Mouse (Mus musculus): ENCODE data around the gene Mrpl17. TPM values are rescaled to one million over a fixed set of nuclear protein-coding genes. Genes with fewer than 3 reads are reported as not detected.

The Mrpl17 gene
- total and polyA plus RNA-seq, 3 experiments = 93.1 to 139 (median 133) TPM

- WGBS = 33% methylated on average over 6 of the region's 6 CpGs
- peaks cover 18% of the 10 kb centered on the region for H3K36me3 ChIP-seq (ENCODE audit: control insufficient read depth, insufficient read depth, low read length)
These were observed 43.2 kb downstream of the Mrpl17 start for GRCm38 (mm10) chr7:105767729-105768165.

DNA sequence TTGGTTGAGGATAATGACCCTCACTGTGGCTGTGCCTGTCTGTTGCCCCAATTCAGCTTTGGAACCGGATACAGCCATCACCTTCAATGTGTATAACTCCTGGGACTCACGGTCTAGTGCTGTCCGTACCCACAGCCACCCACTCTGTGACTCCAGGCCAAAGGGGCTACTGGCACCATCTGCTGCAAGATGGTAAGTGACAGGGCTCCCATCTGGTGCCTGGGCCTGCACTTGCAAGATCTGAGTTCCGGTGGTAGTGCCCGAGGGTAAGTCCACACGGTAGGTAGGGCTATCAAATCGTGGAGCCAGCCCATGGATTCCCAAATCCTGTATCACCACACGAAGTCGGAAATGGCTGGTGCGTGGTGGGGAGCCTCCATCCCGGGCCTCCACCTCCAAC, 46.6 kb downstream of the Mrpl17 start:
- 92% methylated on average over 11 of the region's 11 CpGs for WGBS

More at GRCm38 (mm10) chr7:105767729-105768165, 43.2 kb downstream of the Mrpl17 start:
- H3K4me3 ChIP-seq = no peak overlapping the region
- intact Hi-C loops (cut with DNase I) = loop anchor here (5.0 kb wide), 1 partner anchor 35 kb away; no protein-coding TSS in a partner anchor
- TF ChIP-seq POLR2A (IDR thresholded peaks at IDR 0.05; ENCODE audit: insufficient read depth, low read depth, low read length) (no peak), EP300 (IDR thresholded peaks at IDR 0.05; ENCODE audit: insufficient read depth, low read depth, low read length) (0 out of 2 replicates have a peak, but pooled peaks have one; percentile 26)
- no peaks in the 10 kb centered on the region for H3K27me3 ChIP-seq (ENCODE audit: control insufficient read depth, insufficient read depth, low read length)
- peak overlapping the region; percentile 36 for H3K27ac ChIP-seq
- DNase-seq = peak in 1 of 2 experiments; percentile 39
- H3K9ac ChIP-seq (ENCODE audit: low read depth, low read length) = 0 out of 2 replicates have a peak overlapping the region, but pooled peaks have one; percentile 1
- H3K4me1 ChIP-seq (ENCODE audit: control insufficient read depth, insufficient read depth, low read length) = peaks cover 10% of the 10 kb centered on the region
- H3K79me2 ChIP-seq (replicated peaks; ENCODE audit: control insufficient read depth, insufficient read depth, low read length) = no peaks in the 10 kb centered on the region

GRCm38 (mm10) chr7:105762517-105763270, 48.2 kb downstream of the Mrpl17 start:
- TF ChIP-seq POLR2A (IDR thresholded peaks at IDR 0.05; ENCODE audit: insufficient read depth, low read depth, low read length) (no peak), EP300 (IDR thresholded peaks at IDR 0.05; ENCODE audit: insufficient read depth, low read depth, low read length) (no peak), CTCF (IDR thresholded peaks at IDR 0.05) (no peak)
- H3K36me3 ChIP-seq (ENCODE audit: control insufficient read depth, insufficient read depth, low read length) = peaks cover 2% of the 10 kb centered on the region
- no peak overlapping the region for H3K9ac ChIP-seq (ENCODE audit: low read depth, low read length)

More for the DNA sequence above, 46.6 kb downstream of the Mrpl17 start:
- Histone ChIP-seq H3K4me3 (no peak overlapping the region), H3K9ac (ENCODE audit: low read depth, low read length) (no peak overlapping the region), H3K27ac (no peak overlapping the region), H3K27me3 (ENCODE audit: control insufficient read depth, insufficient read depth, low read length) (no peaks in the 10 kb centered on the region), H3K4me1 (ENCODE audit: control insufficient read depth, insufficient read depth, low read length) (peaks cover 8% of the 10 kb centered on the region), H3K36me3 (ENCODE audit: control insufficient read depth, insufficient read depth, low read length) (peaks cover 8% of the 10 kb centered on the region), H3K79me2 (replicated peaks; ENCODE audit: control insufficient read depth, insufficient read depth, low read length) (no peaks in the 10 kb centered on the region)
- TF ChIP-seq EP300 (IDR thresholded peaks at IDR 0.05; ENCODE audit: insufficient read depth, low read depth, low read length) (no peak), CTCF (IDR thresholded peaks at IDR 0.05) (no peak)
- DNase-seq = no peak
- intact Hi-C loops (cut with DNase I) = no loop called here

DNA sequence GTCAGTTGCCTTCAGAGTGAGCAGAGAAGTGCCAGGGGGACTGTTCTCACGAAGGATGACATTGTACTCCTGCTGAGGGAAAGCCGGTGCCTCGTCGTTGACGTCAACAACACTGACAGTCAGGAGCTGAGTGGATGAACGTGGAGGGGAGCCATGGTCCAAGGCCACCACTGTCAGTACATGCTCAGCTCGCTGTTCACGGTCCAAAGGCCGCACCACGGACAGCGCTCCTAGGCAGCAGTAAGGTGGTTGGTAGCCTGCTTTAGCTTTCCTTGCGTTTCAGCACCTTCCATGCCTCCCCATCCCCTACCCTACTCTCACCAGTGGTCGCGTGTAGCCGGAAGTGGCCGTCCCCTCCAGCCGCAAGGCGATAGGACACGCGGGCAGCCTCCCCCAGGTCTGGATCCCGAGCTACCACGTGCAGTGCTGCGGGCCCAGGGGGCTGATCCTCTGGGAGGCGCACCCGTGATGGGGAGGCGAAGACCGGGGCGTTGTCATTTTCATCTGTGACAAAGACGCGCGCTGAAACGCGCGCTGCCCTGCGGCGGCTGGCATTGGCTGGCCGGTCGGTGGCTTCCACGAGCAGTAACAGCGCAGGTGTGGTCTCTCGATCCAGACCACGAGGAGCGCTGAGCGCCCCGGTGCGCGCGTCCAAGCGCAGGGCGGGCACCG, 49.0 kb downstream of the Mrpl17 start:
- H3K9ac ChIP-seq (ENCODE audit: low read depth, low read length) = no peak overlapping the region
- WGBS = 49% methylated on average over 51 of the region's 51 CpGs
- H3K36me3 ChIP-seq (ENCODE audit: control insufficient read depth, insufficient read depth, low read length) = no peaks in the 10 kb centered on the region; the same call in 1 of the 2 replicates

More at GRCm38 (mm10) chr7:105762517-105763270, 48.2 kb downstream of the Mrpl17 start:
- no peak for DNase-seq
- 60% methylated on average over 55 of the region's 55 CpGs for WGBS
- Histone ChIP-seq H3K4me3 (no peak overlapping the region), H3K4me1 (ENCODE audit: control insufficient read depth, insufficient read depth, low read length) (peaks cover 4% of the 10 kb centered on the region), H3K79me2 (replicated peaks; ENCODE audit: control insufficient read depth, insufficient read depth, low read length) (no peaks in the 10 kb centered on the region), H3K27ac (no peak overlapping the region), H3K27me3 (ENCODE audit: control insufficient read depth, insufficient read depth, low read length) (no peaks in the 10 kb centered on the region)
- intact Hi-C loops (cut with DNase I) = no loop called here

DNA sequence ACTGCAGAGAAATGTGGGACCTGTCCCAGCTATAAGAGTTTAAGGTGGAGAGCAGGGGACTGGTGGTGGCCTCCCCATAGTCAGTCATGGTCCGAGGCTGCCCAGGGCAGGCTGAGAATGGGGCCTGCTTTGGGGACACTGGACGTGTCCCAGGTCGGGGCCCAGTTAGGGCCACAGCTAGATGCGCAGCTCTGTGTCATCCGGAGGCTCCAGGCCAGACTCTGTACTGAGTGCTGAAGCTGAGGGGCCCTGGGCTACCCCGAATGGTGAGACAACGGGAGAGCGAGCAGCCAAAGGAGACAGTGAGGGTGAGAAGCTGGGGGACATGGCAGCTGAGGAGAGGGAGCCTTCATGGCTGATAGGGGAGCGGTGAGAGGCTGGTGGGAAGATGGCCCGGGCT, 57.6 kb downstream of the Mrpl17 start:
- 91% methylated on average over 10 of the region's 10 CpGs for WGBS

More for the DNA sequence above, 49.0 kb downstream of the Mrpl17 start:
- intact Hi-C loops (cut with DNase I) = no loop called here
- no peak overlapping the region for H3K4me3 ChIP-seq
- DNase-seq = no peak
- H3K4me1 ChIP-seq (ENCODE audit: control insufficient read depth, insufficient read depth, low read length) = no peaks in the 10 kb centered on the region
- no peak overlapping the region for H3K27ac ChIP-seq
- no peaks in the 10 kb centered on the region for H3K27me3 ChIP-seq (ENCODE audit: control insufficient read depth, insufficient read depth, low read length)
- no peaks in the 10 kb centered on the region for H3K79me2 ChIP-seq (replicated peaks; ENCODE audit: control insufficient read depth, insufficient read depth, low read length)
- TF ChIP-seq POLR2A (IDR thresholded peaks at IDR 0.05; ENCODE audit: insufficient read depth, low read depth, low read length) (no peak), CTCF (IDR thresholded peaks at IDR 0.05) (no peak), EP300 (IDR thresholded peaks at IDR 0.05; ENCODE audit: insufficient read depth, low read depth, low read length) (no peak)

More for the DNA sequence above, 57.6 kb downstream of the Mrpl17 start:
- Histone ChIP-seq H3K4me3 (no peak overlapping the region), H3K79me2 (replicated peaks; ENCODE audit: control insufficient read depth, insufficient read depth, low read length) (no peaks in the 10 kb centered on the region), H3K36me3 (ENCODE audit: control insufficient read depth, insufficient read depth, low read length) (no peaks in the 10 kb centered on the region), H3K9ac (ENCODE audit: low read depth, low read length) (no peak overlapping the region), H3K4me1 (ENCODE audit: control insufficient read depth, insufficient read depth, low read length) (peaks cover 3% of the 10 kb centered on the region), H3K27ac (no peak overlapping the region), H3K27me3 (ENCODE audit: control insufficient read depth, insufficient read depth, low read length) (no peaks in the 10 kb centered on the region)
- no peak for DNase-seq
- TF ChIP-seq POLR2A (IDR thresholded peaks at IDR 0.05; ENCODE audit: insufficient read depth, low read depth, low read length) (no peak), CTCF (IDR thresholded peaks at IDR 0.05) (no peak), EP300 (IDR thresholded peaks at IDR 0.05; ENCODE audit: insufficient read depth, low read depth, low read length) (no peak)
- intact Hi-C loops (cut with DNase I) = no loop called here

Other genes with a start within 250 kb of the Mrpl17 start
- 100 to 1,000 TPM; 123 to 147 TPM for gene Apbb1, start 229.4 kb downstream of the Mrpl17 start, total RNA-seq (2021)
- 259 and 333 TPM in 2 replicates for gene Apbb1, start 229.4 kb downstream of the Mrpl17 start, polyA plus RNA-seq (2012; rRNA removed)
- under 1 TPM in 1 of 2 experiments, not detected in 1; 0.16 TPM for gene Hpx, start 211.0 kb downstream of the Mrpl17 start, total RNA-seq (2021)
- 0.33 and 1.9 TPM in 2 replicates for gene Hpx, start 211.0 kb downstream of the Mrpl17 start, polyA plus RNA-seq (2012; rRNA removed)
- 10 to 100 TPM; 20.5 to 23.0 TPM for gene Trim3, start 177.5 kb downstream of the Mrpl17 start, total RNA-seq (2021)
- gene Trim3, start 177.5 kb downstream of the Mrpl17 start, polyA plus RNA-seq (2012; rRNA removed) = 39.8 and 41.1 TPM in 2 replicates
- 10 to 100 TPM; 70.8 to 78.5 TPM for gene Timm10b, start 171.0 kb downstream of the Mrpl17 start, total RNA-seq (2021)
- gene Timm10b, start 171.0 kb downstream of the Mrpl17 start, polyA plus RNA-seq (2012; rRNA removed) = 83.6 and 92.9 TPM in 2 replicates
- gene Arfip2, start 170.7 kb downstream of the Mrpl17 start, total RNA-seq (2021) = 10 to 100 TPM; 13.6 TPM
- 30.4 and 40.1 TPM in 2 replicates for gene Arfip2, start 170.7 kb downstream of the Mrpl17 start, polyA plus RNA-seq (2012; rRNA removed)
- gene Gm45799, start 170.5 kb downstream of the Mrpl17 start, total RNA-seq (2021) = 1 to 10 TPM in 1 of 2 experiments, under 1 TPM in 1; 0.78 to 2.0 TPM
- gene Gm45799, start 170.5 kb downstream of the Mrpl17 start, polyA plus RNA-seq (2012; rRNA removed) = 66.7 and 188 TPM in 2 replicates
- gene Dnhd1, start 160.3 kb downstream of the Mrpl17 start, total RNA-seq (2021) = under 1 TPM; 0.14 to 0.29 TPM
- gene Dnhd1, start 160.3 kb downstream of the Mrpl17 start, polyA plus RNA-seq (2012; rRNA removed) = 1.1 and 1.3 TPM in 2 replicates
- gene Ilk, start 74.5 kb downstream of the Mrpl17 start, total RNA-seq (2021) = 10 to 100 TPM; 81.4 to 84.4 TPM
- 127 and 168 TPM in 2 replicates for gene Ilk, start 74.5 kb downstream of the Mrpl17 start, polyA plus RNA-seq (2012; rRNA removed)
- gene Rrp8, start 73.7 kb downstream of the Mrpl17 start, total RNA-seq (2021) = 10 to 100 TPM in 1 of 2 experiments, 1 to 10 TPM in 1; 9.2 to 10.8 TPM
- gene Rrp8, start 73.7 kb downstream of the Mrpl17 start, polyA plus RNA-seq (2012; rRNA removed) = 4.4 and 8.0 TPM in 2 replicates
- 100 to 1,000 TPM; 110 to 115 TPM for gene Taf10, start 66.7 kb downstream of the Mrpl17 start, total RNA-seq (2021)
- 158 and 176 TPM in 2 replicates for gene Taf10, start 66.7 kb downstream of the Mrpl17 start, polyA plus RNA-seq (2012; rRNA removed)
- 10 to 100 TPM; 42.1 to 50.3 TPM for gene Tpp1, start 58.9 kb downstream of the Mrpl17 start, total RNA-seq (2021)
- gene Tpp1, start 58.9 kb downstream of the Mrpl17 start, polyA plus RNA-seq (2012; rRNA removed) = 66.1 and 90.0 TPM in 2 replicates
- gene Dchs1, start 23.4 kb downstream of the Mrpl17 start, total RNA-seq (2021) = 1 to 10 TPM; 7.2 to 8.5 TPM
- gene Dchs1, start 23.4 kb downstream of the Mrpl17 start, polyA plus RNA-seq (2012; rRNA removed) = 8.0 and 11.0 TPM in 2 replicates
- 10 to 100 TPM; 17.1 to 20.0 TPM for gene Gm4070, start 142.9 kb upstream of the Mrpl17 start, total RNA-seq (2021)
- 3.4 and 11.2 TPM in 2 replicates for gene Gm4070, start 142.9 kb upstream of the Mrpl17 start, polyA plus RNA-seq (2012; rRNA removed)

Measured in heart, adult 2 months (tissue).